Mouse (Mus musculus) inflammation-experienced regulatory T-cells (primary cell): Measurements from ENCODE around the gene Wnt10a. TPM values are rescaled to one million over a fixed set of nuclear protein-coding genes. Genes with fewer than 3 reads are reported as not detected.

Experiments
- polyA plus RNA-seq, 2 experiments: library from polyadenylated mRNA; unstranded; fragments of 100-300 nt; shearing (Covaris generic); gene quantifications; one replicate each; pipeline ENCODE4 v1.2.1; 2017

Gene Wnt10a
- 1 to 10 TPM; 1.8 to 3.5 TPM for polyA plus RNA-seq

DNA sequence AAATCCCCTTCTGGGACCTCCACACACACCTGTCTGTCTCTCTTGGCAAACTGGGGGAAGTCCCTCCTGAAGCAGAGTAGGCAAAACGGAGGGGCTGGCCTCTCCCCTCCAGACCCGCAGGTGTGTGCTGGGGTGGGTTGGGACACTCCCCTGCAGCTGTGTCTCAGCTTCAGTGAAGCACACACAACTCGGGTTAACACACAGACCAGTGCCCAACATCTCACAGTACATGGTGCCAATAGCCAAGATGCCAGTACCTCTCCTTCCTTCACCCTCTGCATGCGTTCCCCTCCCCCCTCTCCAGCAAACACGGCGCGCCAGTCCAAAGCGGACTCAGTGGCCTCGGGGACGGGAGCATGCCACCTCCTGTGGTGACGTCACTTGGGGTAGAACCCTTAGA, at the start of gene Wnt10a:
Wnt10a (plus strand) TSS at position 268 of the 400 bp plus-strand sequence.

DNA sequence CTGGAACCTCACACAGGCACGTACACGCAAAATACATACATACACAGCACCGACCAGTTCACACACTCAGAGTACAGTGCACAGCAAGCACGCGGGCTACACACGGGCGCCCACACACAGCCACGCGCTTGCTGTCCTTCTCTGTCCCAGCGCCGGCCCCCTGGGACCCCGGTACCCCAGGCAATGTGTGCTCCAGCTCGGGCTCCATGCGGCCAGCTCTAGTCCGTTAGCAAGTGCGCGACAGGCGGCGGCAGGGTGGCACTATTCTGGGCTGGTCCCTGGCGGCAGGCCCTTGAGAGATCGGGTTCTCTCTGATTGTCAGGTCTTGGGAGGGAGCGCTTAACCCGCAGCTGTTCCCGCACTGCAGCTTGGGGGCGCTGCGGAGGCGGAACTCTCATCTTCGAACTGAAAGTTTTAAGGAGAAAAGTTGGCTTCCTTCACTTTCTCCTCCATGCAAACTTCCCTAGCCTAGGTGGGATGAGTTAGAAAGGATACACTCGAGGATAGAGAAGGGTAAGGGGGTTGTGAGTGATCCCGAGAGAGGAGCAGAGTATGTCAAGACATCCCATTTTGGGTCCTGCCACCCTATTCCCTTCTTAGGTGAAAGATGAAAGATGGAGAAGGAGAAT, 42.6 kb upstream of the Wnt10a start, which contains the start of gene Prkag3:
Prkag3 (minus strand) TSS at position 579 of the 629 bp plus-strand sequence.

GRCm38 (mm10) chr1:74771845-74771930, 19.6 kb upstream of the Wnt10a start, which contains the start of gene Wnt6:
Gene Wnt6, plus strand, starts transcription at chr1:74771892.

Other genes with a start within 250 kb of the Wnt10a start
- 1 to 10 TPM; 1.1 to 2.2 TPM for gene Plcd4, start 248.6 kb upstream of the Wnt10a start, polyA plus RNA-seq
- gene Usp37, start 247.2 kb upstream of the Wnt10a start, polyA plus RNA-seq = 10 to 100 TPM; 12.9 to 13.4 TPM
- gene Zfp142, start 203.3 kb upstream of the Wnt10a start, polyA plus RNA-seq = 10 to 100 TPM; 17.6 to 24.1 TPM
- 10 to 100 TPM; 10.2 to 12.2 TPM for gene Bcs1l, start 203.2 kb upstream of the Wnt10a start, polyA plus RNA-seq
- 10 to 100 TPM; 28.7 to 30.4 TPM for gene Rnf25, start 190.1 kb upstream of the Wnt10a start, polyA plus RNA-seq
- gene Stk36, start 190.1 kb upstream of the Wnt10a start, polyA plus RNA-seq = 1 to 10 TPM in 1 of 2 experiments, under 1 TPM in 1; 0.18 to 1.0 TPM
- 10 to 100 TPM; 22.4 to 30.3 TPM for gene Ttll4, start 129.8 kb upstream of the Wnt10a start, polyA plus RNA-seq
- gene Cyp27a1, start 77.9 kb upstream of the Wnt10a start, polyA plus RNA-seq = under 1 TPM in 1 of 2 experiments, not detected in 1; 0.64 TPM
- not detected for gene Prkag3, start 42.3 kb upstream of the Wnt10a start, polyA plus RNA-seq
- gene Wnt6, start 19.6 kb upstream of the Wnt10a start, polyA plus RNA-seq = under 1 TPM in 1 of 2 experiments, not detected in 1; 0.42 TPM
- gene Cdk5r2, start 63.4 kb downstream of the Wnt10a start, polyA plus RNA-seq = not detected
- under 1 TPM in 1 of 2 experiments, not detected in 1; 0.62 TPM for gene Fev, start 93.9 kb downstream of the Wnt10a start, polyA plus RNA-seq
- gene Cryba2, start 101.6 kb downstream of the Wnt10a start, polyA plus RNA-seq = not detected
- gene Cfap65, start 144.1 kb downstream of the Wnt10a start, polyA plus RNA-seq = under 1 TPM; 0.06 to 0.83 TPM
- gene Ihh, start 160.2 kb downstream of the Wnt10a start, polyA plus RNA-seq = under 1 TPM; 0.23 to 0.78 TPM